Mouse (Mus musculus) lung, postnatal 14 days (tissue): ENCODE measurements at regions not wholly inside any gene's neighbourhood (a gene's known extent, or its start where the extent isn't known, plus 50 kb on each side); places are given as distances from the start of the nearest gene placed in this dataset.
"Not testable (repeated sequence)": the region's sequence is repeated elsewhere in the genome, so short reads cannot be mapped to it uniquely, and the experiment has no call there.

Source experiments
- DNase-seq: peaks from one replicate; pipeline ENCODE4 v3.0.0; 2021

DNA sequence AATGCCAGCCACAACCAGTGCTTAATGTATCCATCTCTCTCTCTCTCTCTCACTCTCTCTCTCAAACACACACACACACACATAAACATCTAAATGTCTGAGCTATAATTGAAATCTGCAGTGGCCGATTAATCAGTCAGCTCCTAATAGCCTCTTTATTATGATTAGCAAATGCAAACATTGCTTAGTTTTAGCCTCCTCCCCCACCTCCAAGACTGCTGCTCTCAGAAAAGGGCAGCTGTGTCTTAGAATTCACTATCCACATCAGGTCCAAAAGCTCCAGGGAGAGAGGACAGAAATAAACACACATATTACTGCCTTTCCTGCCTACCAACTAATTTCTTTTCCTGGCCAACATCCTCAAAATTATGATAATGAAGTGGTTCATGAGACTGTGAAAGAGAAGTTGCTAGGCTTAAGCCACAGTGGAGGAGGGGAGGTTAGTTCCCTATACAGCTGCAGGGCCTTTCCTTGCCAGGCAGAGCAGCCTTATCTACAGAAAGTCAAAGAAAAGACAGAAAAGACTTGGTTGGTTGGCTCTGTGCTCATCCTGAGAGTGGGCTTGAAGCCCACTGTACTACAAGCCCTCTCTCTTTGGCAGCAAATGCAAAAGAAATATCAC, 442.7 kb upstream of the Tbl1xr1 start:
- peak; percentile 7 for DNase-seq

DNA sequence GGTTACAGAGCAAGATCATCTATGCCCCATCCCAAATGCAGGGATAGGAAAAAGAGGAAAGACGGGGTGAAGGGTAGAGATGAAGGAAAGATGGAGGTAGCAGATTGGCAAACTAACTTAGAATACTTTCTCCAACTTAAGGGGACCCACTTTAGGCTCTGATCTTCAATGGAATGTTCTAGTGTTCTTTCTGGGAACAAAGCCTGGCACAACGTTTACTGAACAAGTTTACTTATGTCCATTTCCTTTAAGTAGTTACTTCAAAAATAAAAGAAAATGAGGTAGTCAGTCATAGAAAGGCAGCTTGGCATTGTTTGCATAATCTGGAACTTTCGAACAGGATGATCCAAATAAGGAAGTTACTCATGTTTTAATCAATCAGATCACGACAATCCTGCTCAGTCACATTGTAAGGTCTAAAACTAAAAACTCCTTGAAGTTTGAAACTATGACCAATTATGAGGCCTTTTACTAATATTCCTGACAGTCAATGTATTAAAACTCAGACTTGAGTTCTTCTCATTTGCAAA, 441.7 kb upstream of the Tbl1xr1 start:
- no peak for DNase-seq

DNA sequence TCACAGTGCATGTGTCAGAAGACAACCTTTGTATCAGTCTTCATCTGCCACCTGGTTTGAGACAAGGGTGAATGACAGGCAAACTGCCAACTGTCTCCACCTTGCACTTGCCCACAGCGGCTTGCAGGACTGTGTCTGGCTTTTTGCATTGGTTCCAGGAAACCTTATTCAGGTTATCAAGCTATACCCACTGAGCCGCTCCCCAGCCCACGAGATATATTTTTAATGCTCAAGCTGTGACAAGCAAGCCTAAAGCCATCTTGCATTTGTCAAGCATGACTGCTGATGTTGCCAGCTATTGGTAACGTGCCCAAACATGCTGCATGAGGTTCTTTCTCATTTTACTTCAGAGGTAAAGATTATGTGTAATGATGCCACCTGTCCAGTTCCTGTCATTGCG, 437.6 kb upstream of the Tbl1xr1 start:
- no peak for DNase-seq

DNA sequence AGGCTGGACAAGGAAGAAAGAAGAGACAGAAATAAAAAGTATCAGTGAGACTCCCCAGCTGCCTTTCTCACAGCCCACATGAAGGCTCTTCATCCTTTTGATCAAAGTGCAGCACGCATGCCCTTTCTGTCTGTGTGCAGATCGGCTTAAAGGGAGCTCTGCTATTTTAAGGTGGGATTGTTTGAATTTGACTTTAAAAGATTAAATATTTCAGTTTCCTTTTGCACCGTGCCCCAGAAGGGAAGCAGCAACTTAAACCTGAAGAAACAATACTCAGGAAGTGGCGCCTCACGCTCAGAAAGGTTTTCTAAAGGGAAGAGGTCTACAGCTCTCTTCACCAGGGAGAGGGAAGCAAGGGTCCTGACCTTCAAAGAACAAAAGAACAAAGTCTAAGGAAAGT, 436.9 kb upstream of the Tbl1xr1 start:
- DNase-seq = no peak

DNA sequence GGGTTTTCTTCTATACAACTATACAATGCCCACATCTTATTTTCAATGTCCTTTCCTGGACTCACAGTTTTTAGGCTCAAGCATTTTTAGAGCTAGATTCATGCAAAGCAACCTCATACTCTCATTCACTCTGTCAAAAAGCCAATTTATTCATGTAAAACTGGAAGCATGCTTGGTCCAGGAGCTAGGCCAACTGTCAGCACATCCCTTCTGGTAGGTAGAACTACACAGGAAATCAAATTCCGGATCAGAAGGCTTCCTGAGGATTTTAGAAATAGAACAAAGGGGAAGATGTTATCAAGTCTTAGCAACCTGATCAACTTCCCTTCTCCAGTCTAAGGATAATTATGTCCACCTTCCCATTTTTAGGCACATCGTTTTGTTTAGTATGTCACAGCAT, 432.4 kb upstream of the Tbl1xr1 start:
- DNase-seq = no peak

DNA sequence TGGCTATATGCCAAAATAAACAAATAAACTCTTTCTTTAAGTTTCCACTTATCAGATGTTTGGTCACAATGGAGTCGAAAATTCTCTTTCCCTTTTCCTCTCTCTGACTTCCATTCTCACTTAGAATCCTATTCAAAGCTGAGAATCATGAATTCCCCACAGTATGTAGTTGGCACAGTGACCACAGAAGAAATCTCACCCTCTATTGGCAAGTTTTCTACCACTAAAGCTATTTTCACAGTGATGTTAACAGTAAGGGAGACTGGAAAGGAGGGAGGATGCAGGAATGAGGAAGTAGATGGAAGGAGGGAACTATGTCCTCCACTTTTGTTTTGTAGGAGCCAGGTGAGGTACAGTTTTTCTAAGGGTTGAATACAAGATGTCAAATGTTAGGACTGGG, 431.2 kb upstream of the Tbl1xr1 start:
- no peak for DNase-seq

DNA sequence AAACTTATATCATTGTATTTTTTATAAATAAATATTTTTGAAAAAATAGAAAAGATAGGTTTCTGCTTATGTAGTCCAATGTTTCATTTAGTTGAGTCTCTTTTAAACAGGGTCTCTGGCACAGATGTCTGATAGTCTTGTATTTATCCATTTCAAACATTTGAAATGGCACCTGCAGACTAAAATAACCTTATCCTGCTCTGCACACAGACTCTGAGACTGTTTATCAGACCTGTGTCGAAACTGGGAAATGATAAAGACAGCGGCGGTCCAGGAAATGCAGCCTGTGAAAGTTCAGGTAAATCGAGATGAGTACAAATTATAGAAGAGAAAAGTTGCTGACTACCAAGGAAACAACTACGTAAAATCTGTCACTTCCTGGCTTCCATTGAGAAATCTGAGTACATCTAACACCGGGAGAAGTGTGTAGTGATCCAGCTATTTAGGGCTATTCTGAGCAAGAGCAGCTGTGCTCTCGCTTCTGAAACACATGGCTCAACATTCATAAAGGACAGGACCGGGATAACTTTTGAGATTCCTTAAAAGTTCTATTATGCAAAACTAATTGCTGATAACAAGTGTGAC, 426.5 kb upstream of the Tbl1xr1 start:
- DNase-seq = no peak

DNA sequence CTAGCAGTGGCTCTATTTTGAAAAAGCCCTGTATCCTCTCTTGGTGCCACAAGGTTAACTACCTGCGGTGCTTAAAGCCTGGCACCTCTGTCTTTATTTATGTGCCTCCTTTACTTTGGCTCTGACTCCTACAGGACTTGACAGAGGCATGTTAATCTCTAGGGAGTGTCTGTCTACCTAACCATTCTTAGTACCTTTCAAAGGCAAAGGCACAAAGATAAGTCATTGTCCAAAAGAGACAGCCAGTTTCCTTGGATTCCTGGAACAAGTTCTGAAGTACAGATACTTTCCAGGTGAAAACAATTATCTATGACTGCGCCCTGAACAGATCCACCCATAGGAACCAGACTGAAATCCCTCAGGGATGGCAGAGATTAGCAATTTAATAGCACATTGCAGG, 421.2 kb upstream of the Tbl1xr1 start:
- DNase-seq = no peak

DNA sequence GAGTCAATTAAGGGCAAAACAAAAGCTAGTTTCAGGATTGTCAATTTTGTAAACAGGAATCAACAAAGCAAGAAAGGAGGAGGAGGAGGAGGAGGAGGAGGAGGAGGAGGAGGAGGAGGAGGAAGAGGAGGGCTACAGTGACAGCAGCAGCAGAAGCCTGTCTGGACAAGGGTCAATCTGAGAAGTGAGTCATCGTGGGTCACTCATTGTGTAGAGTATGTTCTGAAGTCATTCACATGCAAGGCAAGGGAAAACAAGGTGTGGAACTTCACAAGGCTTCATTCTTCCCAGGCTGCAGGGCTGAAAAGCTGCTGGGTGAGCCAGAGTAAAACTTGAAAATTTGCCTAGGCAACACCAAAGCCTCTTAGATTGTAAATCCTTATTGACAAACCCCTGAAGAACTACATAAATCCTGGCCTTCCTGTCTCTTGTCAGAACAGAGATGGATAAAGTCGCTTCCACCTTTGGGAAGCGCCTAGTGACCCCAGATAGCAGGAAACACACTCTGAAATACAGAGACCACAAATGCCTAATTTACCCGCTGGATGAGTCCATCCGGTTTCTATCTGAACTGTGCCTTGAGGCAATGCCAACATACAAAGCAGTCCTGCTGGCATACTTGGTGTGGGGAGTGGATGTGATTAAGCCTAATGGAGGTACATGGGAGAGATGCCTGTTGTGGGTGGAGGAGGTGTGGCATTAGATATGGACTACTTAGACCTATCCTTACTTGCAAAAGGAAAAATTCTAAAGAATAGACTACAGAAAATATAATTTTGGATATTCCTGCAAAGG, 408.9 kb upstream of the Tbl1xr1 start:
- DNase-seq = no peak

DNA sequence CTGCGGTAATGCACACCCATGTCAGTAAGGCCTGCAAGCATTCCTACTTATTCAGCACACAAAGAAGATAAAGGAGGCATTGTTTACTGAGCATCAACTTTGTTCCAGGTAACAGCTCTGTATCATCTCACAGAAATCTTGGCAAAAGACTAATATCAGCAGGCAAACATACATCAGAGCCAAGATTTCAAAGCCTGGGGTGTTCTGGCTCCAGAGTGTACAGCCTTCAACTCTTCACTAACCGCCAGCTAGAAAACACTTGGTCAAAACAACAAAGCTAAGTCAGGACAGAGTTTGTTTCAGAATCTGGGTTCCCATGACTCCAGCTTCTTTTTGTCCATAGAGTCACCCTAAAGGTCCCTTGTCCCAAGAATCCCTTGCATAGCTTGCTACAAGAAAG, 404.6 kb upstream of the Tbl1xr1 start:
- no peak for DNase-seq

DNA sequence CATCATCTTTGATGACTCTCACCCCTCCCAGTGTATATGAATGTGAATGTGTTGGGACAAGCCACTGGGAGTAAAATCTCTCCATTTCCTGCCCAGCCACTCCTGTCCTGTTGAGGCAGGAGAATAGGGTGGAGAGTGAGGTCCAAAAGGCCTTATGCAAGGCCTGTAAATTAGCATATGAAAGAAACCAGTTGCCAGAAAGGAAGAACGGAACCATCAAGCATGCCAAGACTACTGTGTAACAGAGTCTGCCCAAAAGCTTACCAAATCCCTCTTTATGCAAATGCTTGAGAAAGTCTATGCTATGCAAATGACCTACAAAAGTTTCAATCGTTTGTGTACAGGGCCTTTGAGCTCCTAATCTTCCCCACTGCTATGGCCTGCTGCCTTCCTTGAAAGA, 404.0 kb upstream of the Tbl1xr1 start:
- DNase-seq = no peak

DNA sequence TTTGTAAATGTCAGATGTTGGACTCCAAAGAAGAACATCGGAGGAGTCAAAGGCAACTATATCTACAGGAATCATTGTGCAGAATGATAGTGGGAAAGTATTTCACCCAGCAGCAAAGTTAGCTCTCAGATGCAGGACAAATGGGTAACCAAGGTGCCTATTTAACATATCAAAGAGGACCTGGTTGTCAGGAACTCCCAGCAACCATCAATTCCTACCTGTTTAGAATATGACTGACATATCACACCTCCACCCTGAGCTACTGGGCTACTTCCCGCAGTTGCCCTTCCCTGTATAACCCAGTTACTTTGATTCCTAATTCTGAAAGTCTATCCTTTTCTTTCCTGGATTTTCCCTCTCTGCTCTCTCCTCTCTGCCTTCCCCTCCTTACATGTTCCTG, 403.0 kb upstream of the Tbl1xr1 start:
- no peak for DNase-seq

DNA sequence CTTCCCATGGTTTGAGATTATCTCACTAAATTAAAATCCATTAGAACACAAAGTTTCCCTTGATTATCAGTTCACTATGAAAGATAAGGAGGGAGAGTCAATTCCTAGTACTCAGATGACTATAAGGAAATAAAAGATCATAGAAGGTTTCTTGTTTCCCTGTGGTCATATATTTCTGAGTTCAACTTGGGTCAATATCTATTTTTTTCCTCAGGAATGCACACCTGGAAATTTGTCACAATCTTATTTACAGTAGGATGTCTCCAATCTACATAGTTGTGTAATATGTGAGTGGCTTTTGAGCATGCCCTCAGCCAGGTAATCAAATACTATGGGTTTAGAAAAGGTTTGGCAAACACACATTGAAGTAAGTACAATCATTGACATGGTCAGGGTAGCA, 398.2 kb upstream of the Tbl1xr1 start:
- DNase-seq = no peak

DNA sequence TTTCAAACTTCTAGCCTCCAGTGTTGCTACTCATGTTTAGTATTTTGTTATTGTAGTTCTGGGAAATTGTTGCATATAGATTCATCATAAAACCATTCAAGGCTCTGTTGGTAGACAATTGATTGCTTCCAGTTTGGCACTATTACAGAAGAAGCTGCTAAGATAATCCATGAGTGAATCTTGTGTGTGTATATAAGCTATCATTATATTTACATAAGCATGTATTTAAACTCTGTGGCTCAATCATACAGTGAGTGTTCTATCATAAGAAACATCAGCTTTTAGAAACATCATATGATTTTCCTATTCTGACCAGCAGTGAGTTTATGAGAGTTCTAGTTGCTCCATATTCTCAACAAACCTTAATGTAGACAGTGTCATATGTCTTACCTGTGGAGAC, 397.7 kb upstream of the Tbl1xr1 start:
- no peak for DNase-seq

DNA sequence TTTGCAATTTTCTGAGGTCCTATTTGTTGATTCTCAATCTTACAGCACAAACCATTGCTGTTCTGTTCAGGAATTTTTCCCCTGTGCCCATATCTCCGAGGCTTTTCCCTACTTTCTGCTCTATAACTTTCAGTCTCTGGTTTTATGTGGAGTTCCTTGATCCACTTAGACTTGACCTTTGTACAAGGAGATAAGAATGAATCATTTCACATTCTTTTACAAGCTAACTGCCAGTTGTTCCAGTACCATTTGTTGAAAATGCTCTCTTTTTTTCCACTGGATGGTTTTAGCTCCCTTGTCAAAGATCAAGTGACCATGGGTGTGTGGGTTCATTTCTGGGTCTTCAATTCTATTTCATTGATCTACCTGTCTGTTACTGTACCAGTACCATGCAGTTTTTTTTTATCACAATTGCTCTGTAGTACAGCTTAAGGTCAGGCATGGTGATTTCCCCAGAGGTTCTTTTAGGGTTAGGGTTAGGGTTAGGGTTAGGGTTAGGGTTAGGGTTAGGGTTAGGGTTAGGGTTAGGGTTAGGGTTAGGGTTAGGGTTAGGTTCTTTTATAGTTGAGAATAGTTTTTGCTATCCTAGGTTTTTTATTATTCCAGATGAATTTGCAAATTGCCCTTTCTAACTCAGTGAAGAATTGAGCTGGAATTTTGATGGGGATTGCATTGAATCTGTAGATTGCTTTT, 378.3 kb upstream of the Tbl1xr1 start:
- not testable (repeated sequence) for DNase-seq

DNA sequence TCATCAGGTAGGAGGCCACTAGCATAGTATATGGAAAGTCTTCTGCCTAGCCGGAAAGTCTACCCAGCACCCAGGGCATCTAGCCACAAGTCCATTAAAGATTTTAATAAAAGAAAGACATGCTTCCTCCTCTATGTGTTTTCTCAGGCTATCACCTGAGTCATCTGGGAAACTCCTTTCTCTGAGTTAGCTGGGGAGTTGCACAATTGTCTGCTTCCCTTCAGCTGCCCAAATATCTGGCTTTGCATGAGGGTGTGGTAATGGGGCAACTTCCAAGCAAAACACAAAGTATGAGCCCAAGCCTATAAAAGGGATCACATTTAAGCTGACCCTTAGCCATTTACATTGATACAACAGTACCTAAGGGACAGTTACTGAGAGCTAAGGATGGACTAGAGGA, 376.9 kb upstream of the Tbl1xr1 start:
- no peak for DNase-seq

DNA sequence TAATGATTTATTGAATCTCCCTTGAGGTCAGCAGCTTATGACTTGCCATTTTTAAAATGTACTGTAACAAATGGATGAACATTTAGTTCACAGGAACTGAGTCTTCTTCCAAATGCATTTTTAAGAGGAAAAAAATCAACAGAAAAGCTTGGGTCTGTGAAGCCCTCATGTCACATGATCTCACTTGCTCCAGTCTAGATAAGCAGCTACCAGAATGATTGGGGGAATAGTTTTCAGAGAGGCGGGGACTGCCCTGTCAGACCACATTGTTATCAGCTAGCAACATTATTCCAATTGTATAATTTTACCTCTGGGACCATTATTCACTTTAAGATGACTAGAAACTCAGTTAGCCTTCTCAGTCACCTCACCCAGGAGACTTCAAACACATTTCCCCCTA, 376.1 kb upstream of the Tbl1xr1 start:
- DNase-seq = no peak

DNA sequence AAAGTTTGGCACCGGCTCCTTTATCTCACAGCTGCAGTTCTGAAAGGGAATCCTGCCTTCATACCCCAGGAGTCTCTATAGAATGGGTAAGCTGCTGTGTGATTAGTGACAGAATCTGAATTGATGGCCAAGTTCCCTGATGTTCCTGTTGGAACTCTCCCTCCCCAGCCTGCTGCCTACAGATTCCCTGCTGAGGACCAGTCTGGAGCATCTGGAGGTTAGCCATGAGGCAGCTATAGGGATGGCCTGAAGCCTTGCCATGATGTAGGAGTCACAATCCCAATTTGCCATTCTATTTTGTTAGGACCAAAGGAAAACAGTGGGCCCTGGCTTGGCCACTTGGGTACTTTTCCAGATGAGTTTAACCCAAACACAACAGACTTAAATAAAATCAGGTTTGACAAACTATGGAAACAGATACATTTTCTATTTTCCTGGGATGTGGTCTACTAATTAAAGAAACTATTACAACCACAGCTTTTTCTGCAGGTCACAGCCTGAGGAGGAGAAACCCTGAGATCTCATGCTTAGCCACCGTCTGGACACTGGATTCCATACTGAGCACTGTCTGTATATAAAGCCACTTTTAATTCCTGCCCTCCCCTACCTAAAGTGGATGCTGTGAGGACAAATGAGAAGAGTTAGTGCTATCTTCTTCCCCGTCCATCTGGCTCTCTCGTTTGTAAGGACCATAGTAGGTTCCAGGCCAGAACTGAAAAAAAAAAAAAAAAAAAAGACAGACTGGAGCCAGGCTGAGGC, 349.5 kb upstream of the Tbl1xr1 start:
- no peak for DNase-seq

DNA sequence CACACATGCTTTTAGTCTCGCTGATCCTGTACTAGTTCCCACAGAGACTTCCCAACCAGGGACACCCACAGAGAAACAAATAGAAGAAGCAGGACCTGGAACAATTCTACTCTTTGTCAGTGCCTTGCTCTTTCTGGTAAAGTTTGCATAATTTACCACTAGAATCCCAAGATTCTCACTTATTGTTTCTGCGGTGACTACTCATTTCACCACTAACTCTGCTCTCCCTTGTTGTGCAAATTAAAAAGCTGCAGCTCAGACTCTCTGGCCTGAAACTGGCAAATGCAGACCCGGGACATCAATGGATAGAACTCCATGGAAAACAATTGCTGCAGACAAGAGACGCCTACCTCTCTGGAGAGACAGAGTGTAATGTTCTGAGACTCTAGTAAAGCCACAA, 348.4 kb upstream of the Tbl1xr1 start:
- no peak for DNase-seq

DNA sequence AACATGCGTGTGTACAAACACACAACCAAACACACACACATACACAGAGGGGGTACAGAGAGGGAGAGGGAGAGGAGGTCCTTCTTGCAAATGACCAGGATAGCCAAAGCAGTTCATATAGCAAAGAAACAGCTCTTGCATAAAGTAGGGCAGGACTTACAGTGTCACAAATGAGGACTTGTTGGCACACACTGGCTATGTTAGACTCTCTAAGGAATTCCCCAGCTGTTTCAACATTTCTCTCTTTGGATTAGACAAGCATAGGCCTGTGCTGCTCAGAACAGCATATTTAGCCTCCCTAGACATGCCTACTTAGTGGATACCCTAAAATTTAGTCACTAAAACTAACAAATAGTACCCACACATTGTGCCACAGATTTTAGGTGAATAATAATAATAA, 347.1 kb upstream of the Tbl1xr1 start:
- no peak for DNase-seq

DNA sequence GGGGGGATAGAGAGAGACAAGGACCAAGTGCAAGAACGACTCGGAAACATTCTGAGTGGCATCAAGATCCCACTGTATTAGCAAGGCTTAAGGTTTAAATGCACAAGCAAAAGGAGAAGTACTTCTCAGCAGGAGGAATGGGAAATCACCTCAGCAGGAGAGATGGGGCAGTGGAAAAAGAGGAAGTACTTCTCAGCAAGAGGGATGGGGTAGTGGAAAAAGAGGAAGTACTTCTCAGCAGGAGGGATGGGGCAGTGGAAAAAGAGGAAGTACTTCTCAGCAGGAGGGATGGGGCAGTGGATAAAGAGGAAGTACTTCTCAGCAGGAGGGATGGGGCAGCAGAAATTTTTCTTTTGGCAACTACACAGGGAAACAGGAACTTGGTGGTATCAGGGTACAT, 340.8 kb upstream of the Tbl1xr1 start:
- not testable (repeated sequence) for DNase-seq

DNA sequence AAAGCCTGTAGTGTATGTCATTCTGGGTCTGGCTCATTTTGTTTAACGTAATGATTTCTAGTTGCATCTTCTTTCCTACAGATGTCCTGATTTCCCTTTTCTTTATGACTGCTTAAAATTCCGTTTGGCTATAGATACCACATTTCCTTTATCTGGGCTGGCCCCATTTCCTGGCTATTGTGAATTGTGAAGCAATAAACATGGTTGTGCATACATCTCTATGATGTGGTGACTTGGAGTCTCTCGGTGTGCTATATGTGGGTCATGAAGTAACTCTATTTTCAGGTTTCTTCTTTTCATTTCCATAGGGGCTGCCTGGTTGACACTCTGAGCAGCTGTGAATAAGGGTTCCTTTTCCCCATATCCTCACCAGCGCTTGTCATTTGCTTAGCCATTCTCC, 336.7 kb upstream of the Tbl1xr1 start:
- no peak for DNase-seq

DNA sequence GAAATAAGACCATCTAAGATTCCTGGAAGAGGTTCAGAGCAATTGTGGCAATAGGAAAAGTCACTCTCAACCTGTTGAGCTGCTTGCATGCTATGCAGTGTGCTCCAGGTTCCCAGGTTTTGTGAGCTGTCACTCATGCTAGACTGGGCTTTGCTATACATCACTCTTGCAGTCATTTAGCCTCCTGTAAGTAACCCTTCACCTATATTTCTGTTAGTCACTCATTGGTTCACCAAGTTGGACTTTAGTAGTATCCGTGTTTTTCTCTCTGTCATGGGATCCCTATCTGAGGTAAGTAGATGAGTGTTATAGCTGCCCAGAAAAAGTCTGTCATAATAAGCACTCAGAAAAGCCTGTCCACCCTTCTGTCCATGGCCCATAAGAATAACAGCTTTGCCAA, 332.3 kb upstream of the Tbl1xr1 start:
- no peak for DNase-seq
